Comparison of ENCODE assay signal across 8 mouse cellular contexts in the genomic region with DNA sequence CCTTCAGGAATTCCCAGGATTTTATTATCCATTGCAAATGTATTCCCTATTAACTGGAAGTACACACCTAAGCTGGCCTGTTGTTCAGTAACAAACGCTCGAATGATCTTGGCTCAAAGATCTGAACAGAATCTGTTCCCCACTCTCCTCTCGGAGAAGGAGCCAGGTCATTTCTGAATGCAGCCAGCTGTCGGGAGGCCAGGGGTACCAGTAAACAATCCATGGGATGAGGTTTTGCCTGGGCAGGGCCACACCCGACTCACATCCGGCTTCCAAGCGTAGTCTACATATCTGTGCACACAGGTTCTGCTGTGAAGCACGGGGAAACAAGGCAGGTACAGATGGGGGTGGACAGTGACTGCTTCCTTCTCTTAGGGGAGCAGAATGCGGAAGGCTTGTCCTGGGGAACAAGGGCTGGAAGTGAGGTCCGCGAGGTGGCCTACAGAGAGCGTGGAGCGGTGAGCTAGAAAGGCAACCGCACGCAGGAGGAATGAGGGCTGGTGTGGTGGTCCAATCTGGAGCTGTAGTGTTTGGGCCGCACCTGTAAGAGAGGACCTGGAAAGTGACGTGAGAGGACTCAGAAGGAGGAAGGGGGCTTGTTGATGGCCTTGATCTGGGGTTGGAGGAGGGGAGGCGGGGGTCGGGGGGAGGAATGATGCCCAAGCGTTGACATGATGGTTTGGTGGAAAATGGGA. TPM values are rescaled to one million over a fixed set of nuclear protein-coding genes. Genes with fewer than 3 reads are reported as not detected.
DNase-seq lines count a peak whose midpoint lies in the region; ATAC-seq and TF ChIP-seq lines count a peak whose summit lies in the region.

No protein-coding gene starts in this region.

- TF ChIP-seq POLR2A in myocyte (IDR thresholded peaks at IDR 0.05; ENCODE audit: insufficient read length, low read depth) = no peak

- no peaks in the 10 kb centered on the region for H3K36me3 ChIP-seq in embryonic facial prominence, embryonic 13.5 days
- H3K36me3 ChIP-seq in heart, embryonic 12.5 days = no peaks in the 10 kb centered on the region
- no peaks in the 10 kb centered on the region for H3K36me3 ChIP-seq in kidney, embryonic 16.5 days (ENCODE audit: insufficient read depth, low read length)
- no peaks in the 10 kb centered on the region for H3K36me3 ChIP-seq in liver, embryonic 13.5 days
- no peaks in the 10 kb centered on the region for H3K36me3 ChIP-seq in myocyte (ENCODE audit: control insufficient read depth, insufficient read depth)

- H3K79me2 ChIP-seq in myocyte (ENCODE audit: control insufficient read depth, insufficient read depth) = no peaks in the 10 kb centered on the region

- H3K27me3 ChIP-seq in embryonic facial prominence, embryonic 13.5 days = no peaks in the 10 kb centered on the region
- no peaks in the 10 kb centered on the region for H3K27me3 ChIP-seq in heart, embryonic 12.5 days (replicated peaks)
- no peaks in the 10 kb centered on the region for H3K27me3 ChIP-seq in kidney, embryonic 16.5 days (ENCODE audit: insufficient read depth, low read length)
- peaks cover 16% of the 10 kb centered on the region for H3K27me3 ChIP-seq in liver, embryonic 13.5 days
- no peaks in the 10 kb centered on the region for H3K27me3 ChIP-seq in myocyte (ENCODE audit: control insufficient read depth, insufficient read depth, insufficient read length)

- peak overlapping the region; percentile 82 for H3K4me2 ChIP-seq in embryonic facial prominence, embryonic 13.5 days
- peak overlapping the region; percentile 77 for H3K4me2 ChIP-seq in heart, embryonic 12.5 days
- peak overlapping the region; percentile 67 for H3K4me2 ChIP-seq in kidney, embryonic 16.5 days (replicated peaks; ENCODE audit: low read depth, low read length)
- H3K4me2 ChIP-seq in liver, embryonic 13.5 days = peak overlapping the region; percentile 79
- peak overlapping the region; percentile 84 for H3K4me2 ChIP-seq in myocyte (ENCODE audit: low read depth)

- H3K4me3 ChIP-seq in embryonic facial prominence, embryonic 13.5 days = peak overlapping the region; percentile 69
- peak overlapping the region; percentile 67 for H3K4me3 ChIP-seq in heart, embryonic 12.5 days
- peak overlapping the region; percentile 78 for H3K4me3 ChIP-seq in kidney, embryonic 16.5 days (ENCODE audit: low read length)
- peak overlapping the region; percentile 72 for H3K4me3 ChIP-seq in liver, embryonic 13.5 days (replicated peaks)
- H3K4me3 ChIP-seq in myocyte = peak overlapping the region; percentile 49

- no peak overlapping the region for H3ac ChIP-seq in myocyte (ENCODE audit: control insufficient read depth, insufficient read length)

- no peaks in the 10 kb centered on the region for H3K9me3 ChIP-seq in embryonic facial prominence, embryonic 13.5 days
- no peaks in the 10 kb centered on the region for H3K9me3 ChIP-seq in heart, embryonic 12.5 days (replicated peaks)
- H3K9me3 ChIP-seq in kidney, embryonic 16.5 days (ENCODE audit: low read length) = no peaks in the 10 kb centered on the region
- H3K9me3 ChIP-seq in liver, embryonic 13.5 days (replicated peaks) = no peaks in the 10 kb centered on the region

- DNase-seq in 3T3-L1 (ENCODE audit: low read depth, low spot score) (peak; percentile 79), R1 (ENCODE audit: low read depth, low spot score) (peak; percentile 91)
- peak; percentile 59 for DNase-seq in liver, embryonic 13.5 days
- DNase-seq in testis, postnatal 10 days (ENCODE audit: low spot score) = peak; percentile 63

- peak overlapping the region; percentile 89 for H3K27ac ChIP-seq in embryonic facial prominence, embryonic 13.5 days
- peak overlapping the region; percentile 72 for H3K27ac ChIP-seq in heart, embryonic 12.5 days (ENCODE audit: poor library complexity, severe bottlenecking)
- H3K27ac ChIP-seq in kidney, embryonic 16.5 days (ENCODE audit: low read length) = peak overlapping the region; percentile 90
- H3K27ac ChIP-seq in liver, embryonic 13.5 days = peak overlapping the region; percentile 82

- peak overlapping the region; percentile 74 for H3K9ac ChIP-seq in embryonic facial prominence, embryonic 13.5 days
- peak overlapping the region; percentile 72 for H3K9ac ChIP-seq in heart, embryonic 12.5 days
- peak overlapping the region; percentile 75 for H3K9ac ChIP-seq in kidney, embryonic 16.5 days (replicated peaks; ENCODE audit: low read length)
- peak overlapping the region; percentile 74 for H3K9ac ChIP-seq in liver, embryonic 13.5 days

- WGBS in embryonic facial prominence, embryonic 13.5 days = 2% methylated on average over 20 of the region's 20 CpGs
- 4% methylated on average over 20 of the region's 20 CpGs for WGBS in heart, embryonic 12.5 days
- 2% methylated on average over 20 of the region's 20 CpGs for WGBS in kidney, embryonic 16.5 days
- WGBS in liver, embryonic 13.5 days (ENCODE audit: insufficient replicate concordance) = 3% methylated on average over 20 of the region's 20 CpGs

- H3K4me1 ChIP-seq in embryonic facial prominence, embryonic 13.5 days = peaks cover 21% of the 10 kb centered on the region
- peaks cover 26% of the 10 kb centered on the region for H3K4me1 ChIP-seq in heart, embryonic 12.5 days (replicated peaks)
- H3K4me1 ChIP-seq in kidney, embryonic 16.5 days (ENCODE audit: insufficient read depth, low read length) = peaks cover 22% of the 10 kb centered on the region
- H3K4me1 ChIP-seq in liver, embryonic 13.5 days (replicated peaks) = peaks cover 63% of the 10 kb centered on the region

- ATAC-seq in embryonic facial prominence, embryonic 13.5 days (ENCODE audit: insufficient number of reproducible peaks, insufficient read depth, low FRiP score, low TSS enrichment, low read depth) = no peak
- peak; percentile 48 for ATAC-seq in heart, embryonic 12.5 days (ENCODE audit: insufficient number of reproducible peaks, low FRiP score)
- ATAC-seq in kidney, embryonic 16.5 days (ENCODE audit: low FRiP score, low TSS enrichment) = peak; percentile 21
- peak; percentile 47 for ATAC-seq in liver, embryonic 13.5 days (ENCODE audit: low read depth)

TF ChIP-seq in myocyte, 11 proteins besides CTCF, POLR2A, EP300 and RAD21:
- TF ChIP-seq MYOD1 (IDR thresholded peaks at IDR 0.05; ENCODE audit: control insufficient read depth in 1 of 3, insufficient read length in 2 of 3, low read depth in 2 of 3) (peak in 1 of 3 experiments; percentile 32), MYOG (IDR thresholded peaks at IDR 0.05; ENCODE audit: control insufficient read depth in 1 of 3, insufficient read depth in 1 of 3, insufficient read length in 2 of 3, low read depth in 2 of 3) (peak in 1 of 3 experiments; percentile 62), TCF12 (IDR thresholded peaks at IDR 0.05; ENCODE audit: insufficient read depth, poor library complexity, severe bottlenecking) (no peak)

RNA-seq across cellular contexts. Expression of a gene that starts 16.5 kb away (rescaled TPM):
- 979 and 1,012 TPM in 2 replicates for polyA plus RNA-seq in embryonic facial prominence, embryonic 13.5 days (2015; fragmentation: Nextera tagmentation; extraction: Ambion mirVana)
- polyA plus RNA-seq in heart, embryonic 12.5 days (2016; fragmentation: Nextera tagmentation; extraction: Ambion mirVana) = 840 and 852 TPM in 2 replicates
- 1,279 and 1,344 TPM in 2 replicates for polyA plus RNA-seq in kidney, embryonic 16.5 days (2015; fragmentation: Nextera tagmentation; extraction: Ambion mirVana)
- polyA plus RNA-seq in liver, embryonic 13.5 days (2015; fragmentation: Nextera tagmentation; extraction: Ambion mirVana) = 517 and 564 TPM in 2 replicates
- polyA plus RNA-seq in myocyte (2012; fragmentation: generic; extraction: Trizol) = 878 TPM

RNA-seq across cellular contexts. Expression of a gene that starts 17.3 kb away (rescaled TPM):
- 0.29 and 0.34 TPM in 2 replicates for polyA plus RNA-seq in embryonic facial prominence, embryonic 13.5 days (2015; fragmentation: Nextera tagmentation; extraction: Ambion mirVana)
- 0.28 and 0.67 TPM in 2 replicates for polyA plus RNA-seq in heart, embryonic 12.5 days (2016; fragmentation: Nextera tagmentation; extraction: Ambion mirVana)
- 0.34 and 0.51 TPM in 2 replicates for polyA plus RNA-seq in kidney, embryonic 16.5 days (2015; fragmentation: Nextera tagmentation; extraction: Ambion mirVana)
- polyA plus RNA-seq in liver, embryonic 13.5 days (2015; fragmentation: Nextera tagmentation; extraction: Ambion mirVana) = 0.10 and 0.21 TPM in 2 replicates
- polyA plus RNA-seq in myocyte (2012; fragmentation: generic; extraction: Trizol) = 1.9 TPM

RNA-seq across cellular contexts. Expression of a gene that starts 27.5 kb away (rescaled TPM):
- 13.9 and 14.7 TPM in 2 replicates for polyA plus RNA-seq in embryonic facial prominence, embryonic 13.5 days (2015; fragmentation: Nextera tagmentation; extraction: Ambion mirVana)
- 11.0 and 11.4 TPM in 2 replicates for polyA plus RNA-seq in heart, embryonic 12.5 days (2016; fragmentation: Nextera tagmentation; extraction: Ambion mirVana)
- polyA plus RNA-seq in kidney, embryonic 16.5 days (2015; fragmentation: Nextera tagmentation; extraction: Ambion mirVana) = 10.4 and 14.2 TPM in 2 replicates
- polyA plus RNA-seq in liver, embryonic 13.5 days (2015; fragmentation: Nextera tagmentation; extraction: Ambion mirVana) = 5.8 and 6.2 TPM in 2 replicates
- polyA plus RNA-seq in myocyte (2012; fragmentation: generic; extraction: Trizol) = 17.2 TPM

RNA-seq across cellular contexts. Expression of a gene that starts 34.9 kb away (rescaled TPM):
- 33.5 and 36.1 TPM in 2 replicates for polyA plus RNA-seq in embryonic facial prominence, embryonic 13.5 days (2015; fragmentation: Nextera tagmentation; extraction: Ambion mirVana)
- polyA plus RNA-seq in heart, embryonic 12.5 days (2016; fragmentation: Nextera tagmentation; extraction: Ambion mirVana) = 41.8 and 49.3 TPM in 2 replicates
- 44.4 and 46.1 TPM in 2 replicates for polyA plus RNA-seq in kidney, embryonic 16.5 days (2015; fragmentation: Nextera tagmentation; extraction: Ambion mirVana)
- 30.7 and 31.8 TPM in 2 replicates for polyA plus RNA-seq in liver, embryonic 13.5 days (2015; fragmentation: Nextera tagmentation; extraction: Ambion mirVana)
- 24.8 TPM for polyA plus RNA-seq in myocyte (2012; fragmentation: generic; extraction: Trizol)
